Mouse (Mus musculus): ENCODE data around the gene Snx8. TPM values are rescaled to one million over a fixed set of nuclear protein-coding genes. Genes with fewer than 3 reads are reported as not detected.

Snx8 gene
- polyA plus RNA-seq, 1 experiment from 2014 or later: 18.2 TPM

GRCm38 (mm10) chr5:140402640-140403270, 13.7 kb upstream of the Snx8 start:
- Histone ChIP-seq H3K4me3 (no peak overlapping the region), H3K9me3 (no peaks in the 10 kb centered on the region), H3K27ac (no peak overlapping the region), H3K9ac (no peak overlapping the region), H3K4me2 (replicated peaks) (no peak overlapping the region), H3K27me3 (replicated peaks) (no peaks in the 10 kb centered on the region), H3K4me1 (no peaks in the 10 kb centered on the region), H3K36me3 (no peaks in the 10 kb centered on the region)
- WGBS: 84% methylated on average over 4 of the region's 4 CpGs
- no peak for ATAC-seq (ENCODE audit: low FRiP score, low read depth)

- Histone ChIP-seq H3K27ac (no peak overlapping the region), H3K9me3 (no peaks in the 10 kb centered on the region), H3K36me3 (no peaks in the 10 kb centered on the region), H3K4me3 (no peak overlapping the region), H3K4me1 (no peaks in the 10 kb centered on the region), H3K4me2 (replicated peaks) (no peak overlapping the region), H3K9ac (no peak overlapping the region), H3K27me3 (replicated peaks) (no peaks in the 10 kb centered on the region)
- 61% methylated on average over 8 of the region's 8 CpGs for WGBS
- ATAC-seq (ENCODE audit: low FRiP score, low read depth): no peak
Measured at GRCm38 (mm10) chr5:140396166-140396940, 7.3 kb upstream of the Snx8 start.

GRCm38 (mm10) chr5:140392701-140393100, 3.6 kb upstream of the Snx8 start:
- 94% methylated on average over 3 of the region's 3 CpGs for WGBS
- Histone ChIP-seq H3K9me3 (no peaks in the 10 kb centered on the region), H3K4me3 (no peak overlapping the region), H3K27ac (no peak overlapping the region), H3K4me2 (replicated peaks) (no peak overlapping the region), H3K9ac (no peak overlapping the region), H3K4me1 (peaks cover 11% of the 10 kb centered on the region), H3K36me3 (no peaks in the 10 kb centered on the region), H3K27me3 (replicated peaks) (no peaks in the 10 kb centered on the region)
- ATAC-seq (ENCODE audit: low FRiP score, low read depth): no peak

DNA sequence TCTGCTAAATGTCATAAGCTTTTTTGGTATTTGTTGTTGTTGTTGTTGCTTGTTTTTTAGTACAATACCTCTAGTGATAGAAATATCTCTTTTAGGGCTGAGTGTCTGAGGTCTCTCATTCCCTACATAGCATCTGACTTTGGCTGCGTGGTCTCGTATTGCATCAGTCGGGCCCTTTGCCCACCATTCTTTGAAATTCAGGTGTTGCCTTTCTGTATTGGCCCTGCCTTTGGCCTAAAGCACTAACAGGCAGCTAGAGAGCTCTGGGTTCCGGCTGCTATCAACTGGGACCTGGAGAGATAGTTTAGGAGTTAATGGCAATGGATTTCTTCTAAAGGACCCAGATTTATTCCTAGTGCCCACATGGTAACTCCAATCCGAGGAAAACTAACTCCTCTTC, 2.9 kb upstream of the Snx8 start:
- H3K4me1 ChIP-seq: peaks cover 14% of the 10 kb centered on the region
- WGBS: 88% methylated on average over 5 of the region's 5 CpGs
- H3K9ac ChIP-seq: no peak overlapping the region
- ATAC-seq (ENCODE audit: low FRiP score, low read depth): no peak
- H3K36me3 ChIP-seq: no peaks in the 10 kb centered on the region
- no peaks in the 10 kb centered on the region for H3K9me3 ChIP-seq
- H3K27me3 ChIP-seq (replicated peaks): no peaks in the 10 kb centered on the region
- H3K4me3 ChIP-seq: no peak overlapping the region
- no peak overlapping the region for H3K27ac ChIP-seq
- no peak overlapping the region for H3K4me2 ChIP-seq (replicated peaks)

GRCm38 (mm10) chr5:140391435-140391834, 2.4 kb upstream of the Snx8 start:
- H3K4me3 ChIP-seq: no peak overlapping the region
- H3K36me3 ChIP-seq: no peaks in the 10 kb centered on the region
- peaks cover 14% of the 10 kb centered on the region for H3K4me1 ChIP-seq
- H3K9me3 ChIP-seq: no peaks in the 10 kb centered on the region
- H3K27ac ChIP-seq: no peak overlapping the region
- H3K9ac ChIP-seq: no peak overlapping the region
- no peak for ATAC-seq (ENCODE audit: low FRiP score, low read depth)
- 81% methylated on average over 1 of the region's 1 CpGs for WGBS
- no peak overlapping the region for H3K4me2 ChIP-seq (replicated peaks)
- no peaks in the 10 kb centered on the region for H3K27me3 ChIP-seq (replicated peaks)

GRCm38 (mm10) chr5:140389647-140390046, 585 bp upstream of the Snx8 start:
- Histone ChIP-seq H3K27ac (peak overlapping the region; percentile 33; the same call in 1 of the 2 replicates), H3K9me3 (no peaks in the 10 kb centered on the region), H3K4me2 (replicated peaks) (peak overlapping the region; percentile 77), H3K4me3 (peak overlapping the region; percentile 64), H3K9ac (0 out of 2 replicates have a peak overlapping the region, but pooled peaks have one; percentile 33), H3K4me1 (peaks cover 14% of the 10 kb centered on the region), H3K36me3 (no peaks in the 10 kb centered on the region), H3K27me3 (replicated peaks) (no peaks in the 10 kb centered on the region)
- peak; percentile 18; the same call in 1 of the 2 replicates for ATAC-seq (ENCODE audit: low FRiP score, low read depth)
- WGBS: 67% methylated on average over 3 of the region's 3 CpGs

DNA sequence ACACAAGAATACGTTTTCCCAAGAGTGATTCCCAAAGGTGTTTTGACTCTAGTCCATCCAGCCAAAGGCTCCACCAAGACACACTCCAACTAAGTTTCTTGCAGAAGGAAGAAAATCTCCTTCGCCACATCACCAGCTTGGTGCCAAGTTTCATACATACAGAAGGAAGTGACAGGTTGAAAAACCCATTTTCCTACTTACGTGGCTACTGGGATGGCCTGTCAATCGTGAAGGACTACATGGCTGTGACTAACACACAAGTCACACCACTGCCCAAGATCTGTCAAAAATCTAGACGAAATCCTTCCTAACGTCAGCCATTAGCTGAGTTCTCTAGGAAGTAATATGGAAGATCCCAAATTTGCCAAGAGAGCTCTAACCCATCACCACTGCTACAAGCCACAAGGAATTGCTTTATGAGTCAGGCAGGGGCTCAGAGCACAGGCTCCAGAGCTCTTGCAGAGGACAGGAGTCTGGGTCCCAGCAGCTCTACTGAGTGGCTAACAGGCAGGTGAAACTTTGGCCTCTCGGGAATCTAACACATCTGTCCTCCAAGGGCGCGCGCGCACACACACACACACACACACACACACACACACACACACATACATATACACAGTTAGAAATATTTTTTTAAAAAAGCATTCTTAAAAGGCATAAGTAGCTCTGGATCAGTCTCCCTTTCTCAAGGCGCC, 1.1 kb downstream of the Snx8 start:
- no peaks in the 10 kb centered on the region for H3K27me3 ChIP-seq (replicated peaks)
- no peaks in the 10 kb centered on the region for H3K36me3 ChIP-seq
- peak overlapping the region; percentile 77 for H3K4me2 ChIP-seq (replicated peaks)
- no peak for ATAC-seq (ENCODE audit: low FRiP score, low read depth)
- 0 out of 2 replicates have a peak overlapping the region, but pooled peaks have one; percentile 49 for H3K9ac ChIP-seq
- H3K4me3 ChIP-seq: peak overlapping the region; percentile 64
- H3K4me1 ChIP-seq: peaks cover 18% of the 10 kb centered on the region
- WGBS: 85% methylated on average over 12 of the region's 12 CpGs
- no peak overlapping the region for H3K27ac ChIP-seq
- no peaks in the 10 kb centered on the region for H3K9me3 ChIP-seq

DNA sequence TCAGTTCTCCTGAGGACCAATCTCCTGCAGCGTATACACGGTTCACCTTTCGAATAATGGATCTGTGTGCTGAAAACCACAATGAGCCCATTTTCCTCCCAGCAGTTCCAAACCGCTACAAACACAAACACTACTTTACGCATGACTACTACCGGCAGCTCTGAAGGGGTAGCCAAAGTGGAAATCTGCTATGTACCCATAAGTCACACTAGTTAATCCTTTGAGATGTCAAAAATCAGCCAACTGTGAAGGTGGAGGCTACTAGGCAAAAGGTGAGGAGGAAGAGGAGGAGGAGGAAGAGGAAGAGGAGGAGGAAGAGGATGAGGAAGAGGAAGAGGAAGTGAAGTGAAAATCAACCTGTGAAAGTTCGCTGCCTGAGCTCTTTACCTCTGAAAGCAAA, 1.8 kb downstream of the Snx8 start:
- Histone ChIP-seq H3K27me3 (replicated peaks) (no peaks in the 10 kb centered on the region), H3K9ac (no peak overlapping the region), H3K4me2 (replicated peaks) (no peak overlapping the region; the same call in 1 of the 2 replicates), H3K4me1 (peaks cover 18% of the 10 kb centered on the region), H3K27ac (no peak overlapping the region), H3K9me3 (no peaks in the 10 kb centered on the region), H3K4me3 (no peak overlapping the region), H3K36me3 (no peaks in the 10 kb centered on the region)
- ATAC-seq (ENCODE audit: low FRiP score, low read depth): no peak
- WGBS: 87% methylated on average over 7 of the region's 7 CpGs

DNA sequence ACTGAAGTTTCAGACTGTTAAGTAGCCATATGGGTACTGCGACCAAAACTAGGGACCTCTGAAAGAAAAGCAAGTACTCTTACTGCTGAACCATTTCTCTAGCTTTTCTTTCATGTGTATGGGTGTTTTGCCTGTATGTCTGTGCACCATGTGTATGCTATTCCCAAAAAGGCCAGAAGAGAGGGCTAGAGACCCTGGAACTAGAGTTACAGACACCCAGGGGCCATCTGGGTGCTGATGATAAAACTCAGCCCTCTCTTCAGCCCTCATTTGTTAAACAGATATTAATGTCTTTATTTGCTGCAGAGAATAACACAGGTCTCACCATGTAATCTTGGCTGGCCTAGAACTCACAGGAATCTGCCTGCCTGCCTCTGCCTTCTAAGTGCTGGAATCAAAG, 4.6 kb downstream of the Snx8 start:
- Histone ChIP-seq H3K36me3 (no peaks in the 10 kb centered on the region), H3K27ac (no peak overlapping the region), H3K4me3 (no peak overlapping the region), H3K4me2 (replicated peaks) (no peak overlapping the region), H3K9me3 (no peaks in the 10 kb centered on the region), H3K9ac (no peak overlapping the region), H3K4me1 (peaks cover 18% of the 10 kb centered on the region), H3K27me3 (replicated peaks) (no peaks in the 10 kb centered on the region)
- 93% methylated on average over 1 of the region's 1 CpGs for WGBS
- no peak for ATAC-seq (ENCODE audit: low FRiP score, low read depth)

GRCm38 (mm10) chr5:140383559-140383958, 5.5 kb downstream of the Snx8 start:
- H3K4me1 ChIP-seq: peaks cover 16% of the 10 kb centered on the region

DNA sequence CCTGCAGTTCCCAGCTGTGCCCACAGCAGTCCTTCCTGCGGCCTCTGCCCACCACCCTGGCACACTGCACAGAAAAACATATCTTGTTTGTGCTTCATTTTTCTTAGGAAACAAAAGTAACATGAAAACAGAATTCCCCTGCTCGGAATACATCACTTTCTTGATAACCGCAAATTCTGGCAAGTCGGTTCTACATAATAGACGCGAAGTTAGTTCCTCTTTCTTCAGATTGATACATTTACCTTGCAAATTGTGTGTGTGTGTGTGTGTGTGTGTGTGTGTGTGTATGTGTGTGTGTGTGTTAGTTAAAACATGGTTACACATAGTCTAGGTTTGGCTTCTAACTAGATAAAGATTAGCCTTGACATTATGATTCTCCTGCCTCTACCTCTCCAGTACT, 6.4 kb downstream of the Snx8 start:
- WGBS: 93% methylated on average over 6 of the region's 6 CpGs
- Histone ChIP-seq H3K4me3 (no peak overlapping the region), H3K4me2 (replicated peaks) (no peak overlapping the region), H3K36me3 (no peaks in the 10 kb centered on the region), H3K27me3 (replicated peaks) (no peaks in the 10 kb centered on the region), H3K9me3 (no peaks in the 10 kb centered on the region), H3K27ac (no peak overlapping the region), H3K9ac (no peak overlapping the region), H3K4me1 (0 out of 2 replicates have a peak, but pooled peaks cover 8% of the 10 kb centered on the region)
- no peak for ATAC-seq (ENCODE audit: low FRiP score, low read depth)

More at GRCm38 (mm10) chr5:140383559-140383958, 5.5 kb downstream of the Snx8 start:
- H3K9ac ChIP-seq: no peak overlapping the region
- H3K27me3 ChIP-seq (replicated peaks): no peaks in the 10 kb centered on the region
- no peak overlapping the region for H3K27ac ChIP-seq
- no peaks in the 10 kb centered on the region for H3K9me3 ChIP-seq
- no peaks in the 10 kb centered on the region for H3K36me3 ChIP-seq
- no peak for ATAC-seq (ENCODE audit: low FRiP score, low read depth)
- no peak overlapping the region for H3K4me3 ChIP-seq
- WGBS: 24% methylated on average over 7 of the region's 7 CpGs
- 0 out of 2 replicates have a peak overlapping the region, but pooled peaks have one; percentile 5 for H3K4me2 ChIP-seq (replicated peaks)

DNA sequence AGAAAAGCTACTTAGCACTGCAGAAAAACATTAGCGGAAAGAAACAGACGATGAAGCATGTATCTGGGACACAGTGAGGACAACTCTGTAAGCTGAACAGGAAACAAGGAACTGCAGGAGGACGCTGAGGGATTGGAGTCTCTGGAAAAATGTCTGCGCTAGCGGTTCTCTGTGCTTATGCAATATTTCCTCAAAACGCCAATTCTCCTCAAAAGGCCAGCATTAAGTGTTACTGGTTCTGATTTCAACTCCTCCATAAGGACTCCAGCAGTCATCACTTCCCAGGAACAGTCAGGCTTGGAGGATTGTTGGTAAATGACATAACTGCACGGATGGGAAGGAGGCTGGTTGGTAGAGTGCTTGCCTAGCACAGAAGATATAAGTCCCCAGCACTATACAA, 7.9 kb downstream of the Snx8 start:
- no peak overlapping the region for H3K4me2 ChIP-seq (replicated peaks)
- H3K27ac ChIP-seq: no peak overlapping the region
- H3K36me3 ChIP-seq: no peaks in the 10 kb centered on the region
- 91% methylated on average over 7 of the region's 7 CpGs for WGBS
- no peak for ATAC-seq (ENCODE audit: low FRiP score, low read depth)
- no peaks in the 10 kb centered on the region for H3K27me3 ChIP-seq (replicated peaks)
- H3K9ac ChIP-seq: no peak overlapping the region
- H3K4me3 ChIP-seq: no peak overlapping the region
- no peaks in the 10 kb centered on the region for H3K9me3 ChIP-seq
- 0 out of 2 replicates have a peak, but pooled peaks cover 4% of the 10 kb centered on the region for H3K4me1 ChIP-seq
